Mouse (Mus musculus): Measurements from ENCODE around the gene Birc7. TPM values are rescaled to one million over a fixed set of nuclear protein-coding genes. Genes with fewer than 3 reads are reported as not detected.

The Birc7 gene
- total and polyA plus RNA-seq, 3 experiments = not detected

DNA sequence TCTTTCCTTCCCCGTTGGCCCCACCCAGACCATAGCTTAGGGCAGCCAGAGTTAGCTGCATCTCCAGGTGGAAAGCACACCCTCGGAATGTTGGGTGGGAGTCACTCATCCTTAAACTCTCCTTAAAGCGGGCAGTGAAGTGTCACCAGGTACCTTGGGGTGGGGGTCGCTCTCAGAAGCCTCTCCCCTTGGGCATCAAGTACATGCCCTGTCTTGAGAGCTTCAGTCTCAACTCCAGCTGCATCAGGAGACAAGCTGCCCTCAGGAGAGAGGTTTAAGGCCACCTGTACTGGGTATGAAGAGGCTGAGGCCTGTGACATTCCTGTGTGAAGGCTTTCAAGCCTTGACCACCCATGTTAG is 38.9 kb upstream of the Birc7 start:
- Histone ChIP-seq H3K79me2 (ENCODE audit: control insufficient read depth, insufficient read depth, low read length, poor library complexity) (no peaks in the 10 kb centered on the region), H3K4me3 (ENCODE audit: control insufficient read depth in 1 of 2, insufficient read depth in 1 of 2, low read depth in 2 of 2, low read length in 2 of 2) (no peak overlapping the region), H3K27me3 (ENCODE audit: control insufficient read depth in 1 of 2, insufficient read depth in 2 of 2, low read length in 2 of 2) (no peaks in the 10 kb centered on the region; a peak in 1 of 4 replicates), H3K4me1 (ENCODE audit: control insufficient read depth in 1 of 2, insufficient read depth in 2 of 2, low read length in 2 of 2) (no peaks in the 10 kb centered on the region), H3K9me3 (replicated peaks; ENCODE audit: insufficient read depth, low read length) (no peaks in the 10 kb centered on the region), H3K36me3 (ENCODE audit: control insufficient read depth in 1 of 2, insufficient read depth in 2 of 2, low read length in 2 of 2) (no peaks in the 10 kb centered on the region), H3K9ac (ENCODE audit: control insufficient read depth, low read depth, low read length, poor library complexity, severe bottlenecking) (no peak overlapping the region), H3K27ac (ENCODE audit: control insufficient read depth, low read depth, low read length) (no peak overlapping the region)
- no peak for TF ChIP-seq ZMIZ1 (IDR thresholded peaks at IDR 0.05; ENCODE audit: low read depth, low read length)
- TF ChIP-seq USF1 (IDR thresholded peaks at IDR 0.05; ENCODE audit: low read depth, low read length) = no peak
- DNase-seq (ENCODE audit: low read depth, low spot score) = no peak

DNA sequence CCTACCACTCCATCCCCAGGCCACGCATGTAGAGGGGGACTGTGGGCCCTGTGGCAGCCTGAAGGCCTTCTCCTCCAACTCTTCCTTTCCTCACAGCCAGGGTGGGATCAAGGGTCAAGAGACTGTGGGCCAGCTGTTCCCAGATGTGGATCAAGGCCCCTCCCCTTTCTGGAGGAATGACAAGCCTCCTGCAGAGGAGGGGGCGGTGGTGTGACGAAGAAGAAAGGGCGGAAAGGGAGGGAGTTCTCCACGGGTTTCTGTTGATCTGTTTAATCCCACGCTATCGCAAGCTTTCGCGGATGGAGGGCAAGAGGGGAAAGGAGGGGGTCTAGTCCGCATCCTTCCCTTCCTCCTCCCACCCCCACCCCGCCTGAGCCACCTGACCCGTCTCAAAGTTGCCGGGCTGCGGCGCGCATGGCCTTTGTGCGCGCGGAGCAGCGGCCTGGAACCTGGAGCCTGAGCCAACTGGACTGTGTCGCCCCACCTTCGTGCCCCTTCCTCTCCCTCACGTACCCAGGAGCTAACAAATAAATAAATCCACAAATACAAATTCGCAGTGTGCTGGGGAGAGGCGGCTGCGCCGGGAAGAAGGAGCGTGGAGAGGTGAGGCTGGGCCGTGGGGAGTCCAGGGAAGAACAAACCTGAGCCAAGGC is 38.3 kb upstream of the Birc7 start:
- no peaks in the 10 kb centered on the region; a peak in 1 of 4 replicates for H3K27me3 ChIP-seq (ENCODE audit: control insufficient read depth in 1 of 2, insufficient read depth in 2 of 2, low read length in 2 of 2)
- H3K36me3 ChIP-seq (ENCODE audit: control insufficient read depth in 1 of 2, insufficient read depth in 2 of 2, low read length in 2 of 2) = no peaks in the 10 kb centered on the region
- no peak overlapping the region for H3K4me3 ChIP-seq (ENCODE audit: control insufficient read depth in 1 of 2, insufficient read depth in 1 of 2, low read depth in 2 of 2, low read length in 2 of 2)
- no peak for DNase-seq (ENCODE audit: low read depth, low spot score)
- H3K9ac ChIP-seq (ENCODE audit: control insufficient read depth, low read depth, low read length, poor library complexity, severe bottlenecking) = no peak overlapping the region
- TF ChIP-seq EP300 (IDR thresholded peaks at IDR 0.05; ENCODE audit: low read depth in 1 of 2, low read length in 2 of 2) (no peak), MAZ (IDR thresholded peaks at IDR 0.05; ENCODE audit: low read depth, low read length) (no peak), GATA1 (IDR thresholded peaks at IDR 0.05; ENCODE audit: low read depth, low read length) (no peak)
- H3K79me2 ChIP-seq (ENCODE audit: control insufficient read depth, insufficient read depth, low read length, poor library complexity) = no peaks in the 10 kb centered on the region
- H3K27ac ChIP-seq (ENCODE audit: control insufficient read depth, low read depth, low read length) = no peak overlapping the region
- H3K4me1 ChIP-seq (ENCODE audit: control insufficient read depth in 1 of 2, insufficient read depth in 2 of 2, low read length in 2 of 2) = no peaks in the 10 kb centered on the region
- H3K9me3 ChIP-seq (replicated peaks; ENCODE audit: insufficient read depth, low read length) = no peaks in the 10 kb centered on the region

DNA sequence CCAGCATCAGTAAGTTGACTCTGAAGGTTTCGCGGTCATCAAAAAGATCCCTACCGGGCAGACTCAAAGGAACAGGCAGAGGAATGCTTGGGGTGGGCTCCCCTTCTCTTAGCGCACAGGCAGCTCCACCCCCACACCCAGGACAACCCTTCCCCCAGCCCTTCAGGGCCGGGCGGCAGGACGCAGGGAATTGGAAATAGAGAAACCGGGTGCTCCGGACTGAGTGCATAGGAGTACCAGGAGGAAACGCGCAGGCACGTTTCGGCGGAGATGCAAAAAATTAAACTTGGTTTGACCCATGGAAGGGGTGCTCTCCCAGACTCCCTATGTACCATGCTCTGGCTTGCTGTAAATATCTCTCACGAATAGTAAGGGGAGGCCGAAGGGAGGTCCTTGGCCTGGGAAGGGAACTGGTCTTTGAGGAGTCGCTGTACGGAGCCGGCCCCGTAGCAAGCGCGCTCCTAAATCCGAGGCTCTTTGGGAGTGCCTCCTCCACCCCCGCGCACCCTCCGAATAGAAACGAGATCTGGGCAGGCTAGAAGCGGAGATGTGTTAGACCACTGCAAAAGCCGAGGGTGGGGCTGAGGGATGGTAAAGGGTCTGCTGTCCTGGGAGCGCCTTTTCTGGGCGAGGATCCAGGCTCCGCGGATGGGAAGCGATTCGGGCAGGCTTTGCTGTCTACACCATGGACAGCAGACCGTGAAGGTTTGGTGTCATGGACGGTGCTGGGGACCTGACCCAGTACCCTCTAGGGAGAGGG is 37.6 kb upstream of the Birc7 start:
- no peak for TF ChIP-seq ZNF384 (IDR thresholded peaks at IDR 0.05; ENCODE audit: low read depth, low read length)
- no peak for TF ChIP-seq KAT2A (conservative IDR thresholded peaks at IDR 0.05; ENCODE audit: low read depth, low read length)
- TF ChIP-seq SMC3 (IDR thresholded peaks at IDR 0.05; ENCODE audit: low read depth, low read length) = no peak
- no peak for TF ChIP-seq USF1 (IDR thresholded peaks at IDR 0.05; ENCODE audit: low read depth, low read length)
- TF ChIP-seq GATA1 (IDR thresholded peaks at IDR 0.05; ENCODE audit: low read depth, low read length) = no peak
- no peak for TF ChIP-seq ZC3H11A (IDR thresholded peaks at IDR 0.05; ENCODE audit: low read depth, low read length)
- no peak for TF ChIP-seq POLR2AphosphoS5 (IDR thresholded peaks at IDR 0.05; ENCODE audit: borderline replicate concordance, low read depth, low read length)
- no peak for TF ChIP-seq MXI1 (IDR thresholded peaks at IDR 0.05; ENCODE audit: low read depth, low read length)
- no peak for TF ChIP-seq UBTF (IDR thresholded peaks at IDR 0.05; ENCODE audit: borderline replicate concordance, insufficient read depth, low read depth, low read length)
- no peak for TF ChIP-seq MYB (IDR thresholded peaks at IDR 0.05; ENCODE audit: low read depth, low read length)
- Histone ChIP-seq H3K36me3 (ENCODE audit: control insufficient read depth in 1 of 2, insufficient read depth in 2 of 2, low read length in 2 of 2) (no peaks in the 10 kb centered on the region), H3K27me3 (ENCODE audit: control insufficient read depth in 1 of 2, insufficient read depth in 2 of 2, low read length in 2 of 2) (no peaks in the 10 kb centered on the region; a peak in 1 of 4 replicates)

More for the DNA sequence above, 37.6 kb upstream of the Birc7 start:
- no peaks in the 10 kb centered on the region for H3K9me3 ChIP-seq (replicated peaks; ENCODE audit: insufficient read depth, low read length)
- H3K27ac ChIP-seq (ENCODE audit: control insufficient read depth, low read depth, low read length) = no peak overlapping the region
- H3K79me2 ChIP-seq (ENCODE audit: control insufficient read depth, insufficient read depth, low read length, poor library complexity) = no peaks in the 10 kb centered on the region
- no peak overlapping the region for H3K9ac ChIP-seq (ENCODE audit: control insufficient read depth, low read depth, low read length, poor library complexity, severe bottlenecking)
- H3K4me1 ChIP-seq (ENCODE audit: control insufficient read depth in 1 of 2, insufficient read depth in 2 of 2, low read length in 2 of 2) = no peaks in the 10 kb centered on the region
- no peak overlapping the region for H3K4me3 ChIP-seq (ENCODE audit: control insufficient read depth in 1 of 2, insufficient read depth in 1 of 2, low read depth in 2 of 2, low read length in 2 of 2)
- no peak for DNase-seq (ENCODE audit: low read depth, low spot score)
